Mouse (Mus musculus): Measurements from ENCODE around the gene Shc2.

The Shc2 gene

GRCm38 (mm10) chr10:79616376-79616775, 21.3 kb downstream of the Shc2 start:
- no peak for DNase-seq (ENCODE audit: extremely low read depth, insufficient read length, low spot score)

GRCm38 (mm10) chr10:79615860-79616259, 21.9 kb downstream of the Shc2 start:
- no peak for DNase-seq (ENCODE audit: extremely low read depth, insufficient read length, low spot score)

GRCm38 (mm10) chr10:79614305-79614643, 23.4 kb downstream of the Shc2 start:
- DNase-seq (ENCODE audit: extremely low read depth, insufficient read length, low spot score): no peak

GRCm38 (mm10) chr10:79613578-79614304, 24.0 kb downstream of the Shc2 start, which contains the start of gene C2cd4c:
TSS of gene C2cd4c (minus strand) at chr10:79614025.
- DNase-seq (ENCODE audit: extremely low read depth, insufficient read length, low spot score): no peak

GRCm38 (mm10) chr10:79612192-79613135, 25.3 kb downstream of the Shc2 start:
- no peak for DNase-seq (ENCODE audit: extremely low read depth, insufficient read length, low spot score)

GRCm38 (mm10) chr10:79611296-79611695, 26.4 kb downstream of the Shc2 start:
- DNase-seq (ENCODE audit: extremely low read depth, insufficient read length, low spot score): no peak

GRCm38 (mm10) chr10:79609276-79609675, 28.4 kb downstream of the Shc2 start:
- DNase-seq (ENCODE audit: extremely low read depth, insufficient read length, low spot score): no peak

- no peak for DNase-seq (ENCODE audit: extremely low read depth, insufficient read length, low spot score)
These were observed 29.8 kb downstream of the Shc2 start for GRCm38 (mm10) chr10:79607892-79608291.

- no peak for DNase-seq (ENCODE audit: extremely low read depth, insufficient read length, low spot score)
These were observed 31.2 kb downstream of the Shc2 start for GRCm38 (mm10) chr10:79606537-79606936.

- no peak for DNase-seq (ENCODE audit: extremely low read depth, insufficient read length, low spot score)
These were observed 39.8 kb downstream of the Shc2 start for GRCm38 (mm10) chr10:79597936-79598230.

GRCm38 (mm10) chr10:79597051-79597935, 40.4 kb downstream of the Shc2 start:
- DNase-seq (ENCODE audit: extremely low read depth, insufficient read length, low spot score): no peak

- DNase-seq (ENCODE audit: extremely low read depth, insufficient read length, low spot score): no peak
These were observed 42.2 kb downstream of the Shc2 start for GRCm38 (mm10) chr10:79595590-79595929.

- peak; percentile 51 for DNase-seq (ENCODE audit: extremely low read depth, insufficient read length, low spot score)
These were observed 42.7 kb downstream of the Shc2 start for GRCm38 (mm10) chr10:79594872-79595589.

GRCm38 (mm10) chr10:79594111-79594510, 43.6 kb downstream of the Shc2 start:
- no peak for DNase-seq (ENCODE audit: extremely low read depth, insufficient read length, low spot score)

GRCm38 (mm10) chr10:79590702-79591101, 47.0 kb downstream of the Shc2 start:
- DNase-seq (ENCODE audit: extremely low read depth, insufficient read length, low spot score): no peak

GRCm38 (mm10) chr10:79587752-79588126, 50.0 kb downstream of the Shc2 start:
- DNase-seq (ENCODE audit: extremely low read depth, insufficient read length, low spot score): no peak

GRCm38 (mm10) chr10:79587061-79587751, 50.5 kb downstream of the Shc2 start, which contains the start of gene Theg:
TSS of gene Theg (minus strand) at chr10:79587331.
- DNase-seq (ENCODE audit: extremely low read depth, insufficient read length, low spot score): no peak

- DNase-seq (ENCODE audit: extremely low read depth, insufficient read length, low spot score): no peak
These were observed 51.5 kb downstream of the Shc2 start for GRCm38 (mm10) chr10:79586243-79586642.

GRCm38 (mm10) chr10:79585723-79586122, 52.0 kb downstream of the Shc2 start:
- no peak for DNase-seq (ENCODE audit: extremely low read depth, insufficient read length, low spot score)

GRCm38 (mm10) chr10:79585136-79585535, 52.6 kb downstream of the Shc2 start:
- DNase-seq (ENCODE audit: extremely low read depth, insufficient read length, low spot score): no peak
